Mouse (Mus musculus) embryonic facial prominence, embryonic 15.5 days (tissue): ENCODE measurements at regions not wholly inside any gene's neighbourhood (a gene's known extent, or its start where the extent isn't known, plus 50 kb on each side); places are given as distances from the start of the nearest gene placed in this dataset.

ENCODE experiments used
- ATAC-seq: fragments of 200-750 bp; cut with Nextera tagmentation; 2 replicates; pipeline ENCODE4 v1.8.0; 2017; ENCODE audit warnings: low read depth, moderate TSS enrichment; ENCODE audit not compliant: insufficient number of reproducible peaks, low FRiP score, low TSS enrichment
- H3K27ac ChIP-seq: fragments of 300-500 bp; sonication (generic); replicated peaks from 2 replicates; pipeline ENCODE4 v1.5.1; 2015; ENCODE audit warnings: mild to moderate bottlenecking, inconsistent platforms
- H3K27me3 ChIP-seq: fragments of 300-500 bp; sonication (generic); 2 replicates; pipeline ENCODE4 v1.6.1; 2015; ENCODE audit warnings: inconsistent platforms
- H3K36me3 ChIP-seq: fragments of 300-500 bp; sonication (generic); 2 replicates; pipeline ENCODE4 v1.6.1; 2015; ENCODE audit warnings: mild to moderate bottlenecking, inconsistent platforms
- H3K4me1 ChIP-seq: fragments of 300-500 bp; sonication (generic); 2 replicates; pipeline ENCODE4 v1.6.1; 2015; ENCODE audit warnings: inconsistent platforms
- H3K4me2 ChIP-seq: fragments of 300-500 bp; sonication (generic); replicated peaks from 2 replicates; pipeline ENCODE4 v1.6.1; 2015; ENCODE audit warnings: mild to moderate bottlenecking, inconsistent platforms
- H3K4me3 ChIP-seq: fragments of 300-500 bp; sonication (generic); replicated peaks from 2 replicates; pipeline ENCODE4 v1.5.1; 2015; ENCODE audit warnings: mild to moderate bottlenecking, inconsistent platforms
- H3K9ac ChIP-seq: fragments of 300-500 bp; sonication (generic); 2 replicates; pipeline ENCODE4 v1.6.1; 2015; ENCODE audit warnings: inconsistent platforms
- H3K9me3 ChIP-seq: fragments of 300-500 bp; sonication (generic); replicated peaks from 2 replicates; pipeline ENCODE4 v1.6.1; 2016; ENCODE audit warnings: inconsistent platforms
- WGBS: fragments of 180-500 bp; shearing (Covaris S2); methylation state at CpG from one replicate; pipeline ENCODE4 v1.1.7; 2015; 5-methylcytosine and 5-hydroxymethylcytosine counted together

DNA sequence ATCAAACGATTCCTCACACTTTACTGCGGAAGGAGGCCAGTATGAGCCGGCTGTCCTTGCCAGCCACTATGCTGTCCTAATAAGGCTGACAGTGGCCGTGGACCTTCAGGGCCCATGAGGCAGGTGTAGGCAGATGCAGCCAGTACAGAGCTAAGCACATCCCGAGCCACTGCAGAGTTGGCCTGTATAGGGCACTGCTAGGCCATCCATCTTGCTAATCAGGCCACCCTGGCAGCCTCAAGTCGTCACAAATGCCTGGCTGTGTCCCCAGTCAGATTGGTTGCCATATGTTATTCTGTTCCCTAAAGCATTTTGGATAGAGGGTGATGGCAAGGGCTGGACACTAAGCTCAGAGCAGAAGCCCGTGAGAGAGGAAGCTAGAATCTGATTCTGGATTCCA lies 359.9 kb upstream of the Fam19a5 start:
- H3K9ac ChIP-seq, result no peak overlapping the region
- WGBS, result 74% methylated on average over 7 of the region's 7 CpGs
- no peaks in the 10 kb centered on the region for H3K27me3 ChIP-seq
- no peaks in the 10 kb centered on the region for H3K9me3 ChIP-seq
- H3K4me3 ChIP-seq, result no peak overlapping the region
- H3K27ac ChIP-seq, result no peak overlapping the region
- H3K36me3 ChIP-seq, result no peaks in the 10 kb centered on the region
- no peaks in the 10 kb centered on the region for H3K4me1 ChIP-seq
- H3K4me2 ChIP-seq, result no peak overlapping the region
- no peak for ATAC-seq

DNA sequence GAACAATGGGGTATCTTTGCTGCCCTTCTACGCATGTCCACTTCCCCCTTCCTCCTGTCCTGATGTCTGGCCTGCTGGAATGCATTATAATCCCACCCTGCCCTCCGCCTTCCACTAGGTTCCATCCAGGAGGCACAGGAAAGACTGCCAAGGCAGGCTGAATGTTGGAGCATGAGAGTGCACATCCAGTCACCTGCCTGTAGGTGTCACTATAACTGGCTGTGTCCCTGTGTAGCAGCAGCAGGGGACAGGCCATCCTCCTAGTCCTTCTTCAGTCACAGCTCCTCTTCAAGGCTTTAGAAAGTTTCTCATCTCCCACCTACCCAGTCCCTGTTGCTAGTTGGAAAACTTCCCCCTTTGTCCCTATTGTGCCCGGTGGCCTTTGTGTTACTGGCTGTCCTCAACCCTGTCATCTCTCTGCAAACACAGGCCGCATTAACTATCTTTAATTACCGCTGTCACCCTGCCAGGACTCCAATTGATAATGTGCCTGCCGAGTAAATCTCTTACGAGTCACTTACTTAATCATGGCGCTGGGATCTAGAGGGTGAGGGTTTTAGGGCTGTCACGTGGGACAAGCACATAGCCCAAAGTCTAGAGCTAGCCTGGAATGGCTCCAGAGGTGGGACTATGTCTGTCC lies 355.2 kb upstream of the Fam19a5 start:
- ATAC-seq, result no peak
- 84% methylated on average over 9 of the region's 9 CpGs for WGBS
- H3K9ac ChIP-seq, result no peak overlapping the region

DNA sequence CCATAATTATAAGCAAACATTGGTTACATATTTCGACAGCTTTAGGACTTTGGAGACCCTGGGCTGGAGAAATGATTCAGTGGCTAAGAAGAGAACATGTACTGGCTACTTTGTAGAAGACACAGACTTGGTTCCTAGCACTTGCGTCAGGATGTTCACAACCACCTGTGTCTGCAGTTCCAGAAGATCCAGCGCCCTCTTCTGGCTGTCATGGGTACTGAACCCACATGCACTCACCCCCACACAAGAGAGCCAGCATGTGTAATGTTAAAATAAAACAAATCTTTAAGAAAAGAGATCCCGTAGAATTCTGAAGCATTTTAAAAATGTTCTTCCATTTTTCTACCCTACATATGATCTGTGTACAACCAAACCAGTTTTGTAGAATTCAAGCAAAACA lies 352.2 kb upstream of the Fam19a5 start:
- Histone ChIP-seq H3K27ac (no peak overlapping the region), H3K4me3 (no peak overlapping the region)
- 59% methylated on average over 4 of the region's 4 CpGs for WGBS

More for the DNA sequence above, 355.2 kb upstream of the Fam19a5 start:
- Histone ChIP-seq H3K4me3 (no peak overlapping the region), H3K27ac (no peak overlapping the region), H3K4me1 (no peaks in the 10 kb centered on the region), H3K9me3 (no peaks in the 10 kb centered on the region), H3K4me2 (no peak overlapping the region), H3K27me3 (no peaks in the 10 kb centered on the region), H3K36me3 (no peaks in the 10 kb centered on the region)

DNA sequence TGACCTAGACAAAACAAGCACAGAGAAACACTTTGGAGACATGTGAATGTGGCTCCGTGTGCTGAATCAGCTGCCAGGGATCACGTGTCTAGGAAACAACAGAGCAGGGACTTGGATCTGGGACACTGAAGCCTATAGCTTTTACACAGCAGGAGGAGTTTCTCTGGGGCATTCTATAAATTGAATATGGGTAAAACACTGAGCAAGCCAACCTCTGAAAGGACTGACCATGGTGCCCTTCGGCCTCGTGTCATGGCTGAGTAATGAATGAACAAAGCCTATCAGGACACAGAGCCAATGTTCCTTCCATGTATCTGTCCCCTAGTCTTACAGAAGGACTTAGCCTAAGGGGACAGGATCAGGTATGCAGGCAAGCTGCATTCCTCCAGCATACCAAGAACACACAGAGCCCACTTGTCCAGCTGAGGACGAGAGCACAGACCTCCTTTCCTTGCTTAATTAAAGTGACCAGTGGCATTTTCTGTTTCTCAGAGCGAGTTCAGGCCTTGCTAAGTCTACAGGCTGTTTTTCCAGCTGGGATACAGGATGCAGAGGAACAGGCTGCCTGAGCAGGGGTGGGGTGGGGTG lies 347.7 kb upstream of the Fam19a5 start:
- no peak overlapping the region for H3K9ac ChIP-seq
- no peaks in the 10 kb centered on the region for H3K27me3 ChIP-seq
- no peak for ATAC-seq
- H3K36me3 ChIP-seq, result no peaks in the 10 kb centered on the region
- no peak overlapping the region for H3K4me2 ChIP-seq
- H3K9me3 ChIP-seq, result no peaks in the 10 kb centered on the region
- H3K4me1 ChIP-seq, result no peaks in the 10 kb centered on the region
- no peak overlapping the region for H3K4me3 ChIP-seq
- WGBS, result 24% methylated on average over 6 of the region's 6 CpGs
- no peak overlapping the region for H3K27ac ChIP-seq

More for the DNA sequence above, 352.2 kb upstream of the Fam19a5 start:
- Histone ChIP-seq H3K9ac (no peak overlapping the region), H3K4me1 (no peaks in the 10 kb centered on the region), H3K27me3 (no peaks in the 10 kb centered on the region), H3K36me3 (no peaks in the 10 kb centered on the region), H3K4me2 (no peak overlapping the region), H3K9me3 (no peaks in the 10 kb centered on the region)
- ATAC-seq, result no peak

DNA sequence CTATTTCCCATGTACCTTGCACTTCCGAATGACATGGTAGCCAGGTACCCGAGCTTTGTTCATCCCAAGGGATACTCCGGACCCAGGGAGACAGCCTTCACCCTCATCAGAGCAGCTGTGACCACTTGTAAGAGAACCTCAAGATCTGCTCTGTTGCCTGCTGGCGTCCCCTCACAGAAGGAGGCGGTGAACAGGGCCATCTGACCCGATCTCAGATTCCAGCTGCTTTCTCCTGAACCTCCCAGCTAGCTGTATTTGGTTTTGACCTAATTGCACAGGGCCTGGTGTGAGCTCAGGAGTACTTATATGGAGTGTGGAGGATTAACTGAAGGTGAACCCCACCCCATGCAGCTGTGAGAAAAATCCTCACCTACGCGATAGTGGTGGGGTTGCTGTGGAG lies 344.5 kb upstream of the Fam19a5 start:
- 80% methylated on average over 8 of the region's 8 CpGs for WGBS
- Histone ChIP-seq H3K27ac (no peak overlapping the region), H3K27me3 (no peaks in the 10 kb centered on the region), H3K36me3 (no peaks in the 10 kb centered on the region), H3K4me3 (no peak overlapping the region), H3K9me3 (no peaks in the 10 kb centered on the region), H3K4me1 (no peaks in the 10 kb centered on the region), H3K4me2 (no peak overlapping the region), H3K9ac (no peak overlapping the region)
- no peak for ATAC-seq

DNA sequence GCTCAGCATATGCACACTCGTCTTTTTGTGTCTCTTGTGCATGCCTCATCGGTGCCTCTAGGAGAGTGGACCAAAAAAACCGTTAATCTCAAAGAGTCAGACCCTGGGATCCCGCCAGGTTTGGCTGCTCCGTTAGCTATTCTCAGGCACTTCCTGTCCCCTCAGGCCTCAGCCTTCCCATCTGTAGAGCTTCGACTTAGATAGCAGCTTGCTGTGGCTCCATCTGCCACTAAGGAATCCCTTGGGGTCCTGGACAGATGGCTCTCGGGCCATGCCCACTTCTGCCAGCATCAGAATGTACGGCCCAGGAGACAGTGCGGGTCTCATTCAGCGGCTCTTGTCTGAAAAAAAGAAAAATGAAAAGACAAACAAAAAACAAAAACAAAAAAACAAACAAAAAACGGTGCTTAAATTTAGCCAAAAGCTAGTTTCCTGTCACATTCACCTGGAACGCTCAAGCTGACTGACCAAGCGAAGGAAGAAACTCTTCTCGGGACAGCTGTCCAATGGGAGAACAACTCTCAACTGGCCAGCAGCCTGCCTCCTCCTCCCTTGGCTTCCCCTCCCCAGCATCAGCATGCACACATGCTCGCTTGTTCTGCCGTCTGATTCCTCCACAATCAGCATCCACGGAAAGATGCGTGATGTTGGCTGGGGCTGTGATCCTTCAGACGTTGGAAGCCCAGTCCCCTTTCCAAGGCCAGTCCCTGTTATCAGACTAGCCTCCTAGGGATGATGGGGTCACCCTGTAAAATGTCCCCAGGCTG lies 343.6 kb upstream of the Fam19a5 start:
- Histone ChIP-seq H3K9me3 (no peaks in the 10 kb centered on the region), H3K4me1 (no peaks in the 10 kb centered on the region), H3K4me2 (no peak overlapping the region), H3K27ac (no peak overlapping the region), H3K9ac (no peak overlapping the region), H3K27me3 (no peaks in the 10 kb centered on the region), H3K4me3 (no peak overlapping the region), H3K36me3 (no peaks in the 10 kb centered on the region)
- WGBS, result 64% methylated on average over 19 of the region's 19 CpGs
- no peak for ATAC-seq

DNA sequence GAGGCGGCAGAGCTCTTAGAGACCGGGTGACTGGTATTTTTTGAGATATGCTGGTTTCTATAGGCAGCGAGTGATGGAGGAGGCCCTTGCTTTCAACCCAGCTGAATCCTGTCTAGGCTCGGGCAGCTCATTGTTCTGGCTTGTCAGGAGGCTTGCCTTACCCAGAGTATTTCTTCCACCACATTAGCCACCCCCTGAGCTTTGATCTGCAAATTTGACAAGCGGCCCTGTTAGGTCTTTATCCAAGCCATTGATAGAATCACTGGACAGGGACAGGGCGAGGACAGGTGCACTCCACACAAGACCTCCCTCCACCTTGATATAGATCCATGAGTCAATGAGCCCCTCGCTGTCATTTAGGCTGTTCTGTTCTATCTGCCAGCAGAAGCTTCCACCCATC lies 343.0 kb upstream of the Fam19a5 start:
- Histone ChIP-seq H3K36me3 (no peaks in the 10 kb centered on the region), H3K4me3 (no peak overlapping the region), H3K9ac (no peak overlapping the region), H3K9me3 (no peaks in the 10 kb centered on the region), H3K27ac (no peak overlapping the region), H3K4me1 (no peaks in the 10 kb centered on the region), H3K27me3 (no peaks in the 10 kb centered on the region), H3K4me2 (no peak overlapping the region)
- 66% methylated on average over 7 of the region's 7 CpGs for WGBS
- no peak for ATAC-seq

DNA sequence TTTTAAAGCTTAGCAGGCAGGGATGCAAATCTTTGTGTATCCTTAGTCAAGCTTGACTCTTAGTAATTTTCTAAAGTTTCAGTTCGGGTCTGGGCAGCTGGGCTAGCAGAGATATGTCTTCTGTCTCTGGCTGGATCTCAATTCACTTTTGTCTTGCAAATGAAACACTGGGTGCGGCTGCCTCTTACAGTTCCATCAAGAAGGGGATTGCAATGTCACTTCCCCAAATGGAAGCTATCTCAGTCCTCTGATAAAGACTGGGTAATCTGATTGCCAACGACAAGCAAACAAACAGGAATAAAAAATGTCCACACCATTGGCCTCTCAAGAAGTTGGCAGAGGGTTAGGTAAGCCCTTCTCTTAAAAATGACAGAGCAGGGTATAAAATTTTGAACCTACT lies 314.1 kb upstream of the Fam19a5 start:
- WGBS, result 64% methylated on average over 3 of the region's 3 CpGs
- H3K9me3 ChIP-seq, result no peaks in the 10 kb centered on the region

DNA sequence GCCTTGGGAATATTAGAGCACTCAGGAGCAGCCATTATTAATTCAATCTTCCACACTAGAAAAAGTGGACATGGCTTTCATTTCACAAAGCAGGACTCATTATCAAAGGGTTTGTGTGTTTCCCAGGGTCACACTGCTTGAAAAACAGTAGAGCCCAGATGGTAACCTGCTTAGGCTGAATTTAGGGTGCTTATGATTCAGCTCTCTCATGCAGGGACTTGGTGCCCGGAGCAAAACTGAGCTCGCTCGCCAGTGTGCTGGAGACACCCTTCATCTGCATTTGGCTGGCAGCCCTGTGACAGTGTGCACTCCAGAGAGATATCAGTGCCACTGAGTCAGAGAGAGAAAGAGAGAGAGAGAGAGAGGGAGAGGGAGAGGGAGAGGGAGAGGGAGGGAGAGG lies 308.0 kb upstream of the Fam19a5 start:
- H3K27me3 ChIP-seq, result no peaks in the 10 kb centered on the region
- H3K36me3 ChIP-seq, result no peaks in the 10 kb centered on the region
- H3K27ac ChIP-seq, result no peak overlapping the region
- H3K4me2 ChIP-seq, result no peak overlapping the region
- 52% methylated on average over 3 of the region's 3 CpGs for WGBS
- H3K9me3 ChIP-seq, result no peaks in the 10 kb centered on the region
- H3K9ac ChIP-seq, result no peak overlapping the region
- no peak for ATAC-seq
- H3K4me3 ChIP-seq, result no peak overlapping the region
- no peaks in the 10 kb centered on the region for H3K4me1 ChIP-seq

More for the DNA sequence above, 314.1 kb upstream of the Fam19a5 start:
- Histone ChIP-seq H3K36me3 (no peaks in the 10 kb centered on the region), H3K4me3 (no peak overlapping the region), H3K27ac (no peak overlapping the region), H3K4me2 (no peak overlapping the region), H3K4me1 (no peaks in the 10 kb centered on the region), H3K9ac (no peak overlapping the region), H3K27me3 (no peaks in the 10 kb centered on the region)
- ATAC-seq, result no peak

DNA sequence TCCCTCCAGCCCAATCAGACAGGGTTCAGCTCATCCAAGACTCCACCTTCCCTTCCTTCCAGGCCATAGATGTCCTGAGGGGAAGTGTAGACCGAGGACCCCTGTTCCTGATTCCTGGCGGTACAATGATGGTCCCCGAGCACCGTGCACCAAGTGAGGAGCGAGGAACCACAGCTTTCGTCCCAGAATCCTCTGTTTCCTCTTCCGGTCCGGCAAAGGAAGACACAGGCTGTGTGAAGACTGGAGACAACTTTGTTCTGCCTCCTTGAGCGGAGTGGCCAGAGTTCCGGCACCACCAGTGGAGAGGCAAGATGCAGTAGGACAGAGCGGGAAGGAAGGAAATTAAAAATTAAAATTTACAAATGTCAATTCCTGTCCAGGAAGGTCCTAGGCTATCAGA lies 305.0 kb upstream of the Fam19a5 start:
- Histone ChIP-seq H3K27me3 (no peaks in the 10 kb centered on the region), H3K9ac (no peak overlapping the region), H3K27ac (no peak overlapping the region), H3K9me3 (no peaks in the 10 kb centered on the region), H3K4me1 (no peaks in the 10 kb centered on the region), H3K4me3 (no peak overlapping the region), H3K4me2 (no peak overlapping the region), H3K36me3 (no peaks in the 10 kb centered on the region)
- WGBS, result 90% methylated on average over 11 of the region's 11 CpGs
- no peak for ATAC-seq

DNA sequence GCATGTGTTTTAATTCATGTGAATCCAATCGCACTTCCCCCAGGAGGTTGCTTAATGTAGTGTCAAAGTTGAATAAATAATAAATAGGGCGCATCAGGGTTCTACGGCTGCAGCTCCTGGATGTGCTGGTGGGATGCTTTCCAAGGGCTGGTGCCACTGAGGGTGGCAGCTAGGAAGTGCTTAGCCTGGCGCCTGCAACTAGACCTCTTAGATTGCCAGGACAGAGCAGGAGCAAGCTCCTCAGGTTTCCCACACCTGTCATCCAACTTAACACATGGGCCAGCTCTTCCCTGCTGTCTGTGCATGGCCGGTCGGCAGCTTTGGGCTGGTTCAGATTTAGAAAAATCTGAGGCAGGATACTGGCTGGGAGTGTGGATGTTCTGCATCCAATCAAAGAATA lies 282.6 kb upstream of the Fam19a5 start:
- H3K4me2 ChIP-seq, result no peak overlapping the region
- H3K4me1 ChIP-seq, result no peaks in the 10 kb centered on the region
- H3K27me3 ChIP-seq, result no peaks in the 10 kb centered on the region
- H3K4me3 ChIP-seq, result no peak overlapping the region
- H3K9me3 ChIP-seq, result no peaks in the 10 kb centered on the region
- no peak for ATAC-seq
- WGBS, result 64% methylated on average over 6 of the region's 6 CpGs
- no peak overlapping the region for H3K27ac ChIP-seq
- no peak overlapping the region for H3K9ac ChIP-seq
- H3K36me3 ChIP-seq, result no peaks in the 10 kb centered on the region

DNA sequence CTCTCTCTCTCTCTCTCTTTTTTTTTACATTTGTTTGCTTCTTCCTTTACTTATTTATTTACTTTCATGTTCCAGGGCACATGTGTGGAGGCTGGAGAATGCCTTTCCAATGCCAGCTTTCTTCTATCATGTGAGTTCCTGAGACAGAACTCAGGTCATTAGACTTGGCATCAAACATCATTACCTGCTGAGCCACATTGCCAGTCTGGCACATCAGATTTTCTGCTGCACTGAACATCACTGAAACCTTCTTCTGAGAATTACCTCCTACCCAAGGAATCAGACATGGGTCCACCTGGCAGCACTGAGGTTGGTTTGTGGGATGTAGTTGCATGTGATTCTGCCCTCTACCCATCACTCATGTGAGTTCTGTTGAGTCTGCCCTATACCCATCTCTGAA lies 279.2 kb upstream of the Fam19a5 start:
- no peak overlapping the region for H3K9ac ChIP-seq
- H3K27ac ChIP-seq, result no peak overlapping the region
- H3K4me3 ChIP-seq, result no peak overlapping the region
- no peak for ATAC-seq
- H3K9me3 ChIP-seq, result no peaks in the 10 kb centered on the region
- no peak overlapping the region for H3K4me2 ChIP-seq
- no peaks in the 10 kb centered on the region for H3K4me1 ChIP-seq
- H3K36me3 ChIP-seq, result no peaks in the 10 kb centered on the region
- H3K27me3 ChIP-seq, result no peaks in the 10 kb centered on the region
